ENCODE assay signal across 32 mouse cellular contexts in genomic region chr16:46104491-46104890, GRCm38 (mm10). TPM values are rescaled to one million over a fixed set of nuclear protein-coding genes. Genes with fewer than 3 reads are reported as not detected.
A peak's percentile ranks its signal among the peaks of the same experiment; 100 is the strongest.
DNase-seq lines count a peak whose midpoint lies in the region; ATAC-seq lines count a peak whose summit lies in the region.
"Had no signal": no experiment of that assay in that cellular context is flagged by ENCODE, and none has a peak within 500 bp of the region (broad histone marks: within the 10 kb centered on the region; RNA-seq: fewer than 3 reads in every experiment).

No protein-coding gene starts in this region.

- no peaks in the 10 kb centered on the region for H3K27me3 ChIP-seq in hindbrain, embryonic 14.5 days (ENCODE audit: control insufficient read depth, insufficient read depth, low read length)
- H3K27me3 ChIP-seq in forebrain, embryonic 10.5 days (ENCODE audit: poor library complexity, severe bottlenecking): no peaks in the 10 kb centered on the region
- H3K27me3 ChIP-seq: forebrain, embryonic 13.5 days; hindbrain, embryonic 15.5 days; intestine, embryonic 15.5 days; limb, embryonic 12.5 days; liver, embryonic 15.5 days; midbrain, embryonic 12.5 days had no signal

- no peak overlapping the region for H3K4me2 ChIP-seq in hindbrain, embryonic 14.5 days (replicated peaks)
- H3K4me2 ChIP-seq: forebrain, embryonic 13.5 days; hindbrain, embryonic 15.5 days; intestine, embryonic 15.5 days; limb, embryonic 12.5 days; liver, embryonic 15.5 days; lung, embryonic 14.5 days; midbrain, embryonic 12.5 days had no signal

- peak; percentile 57 for DNase-seq in CD4-positive helper T cell, adult 2 months (ENCODE audit: low read depth, low spot score)
- DNase-seq in CD4-positive, CD25-positive, alpha-beta regulatory T cell, adult 2 months (ENCODE audit: low read depth, low spot score): peak; percentile 58
- peak; percentile 74 for DNase-seq in naive thymus-derived CD4-positive, alpha-beta T cell, adult 2 months (ENCODE audit: low read depth)
- DNase-seq in thymus, postnatal 14 days: peak; percentile 73
- DNase-seq in cerebellum, postnatal 14 days: no peak
- DNase-seq in hindbrain, embryonic 14.5 days (ENCODE audit: low spot score): no peak
- no peak for DNase-seq in forebrain, embryonic 10.5 days (ENCODE audit: extremely low spot score, low spot score)
- DNase-seq: adrenal gland, postnatal 25 days; B cell, adult 2 months; cerebellum, adult 11-12 months; cerebellum, adult 9-11 months; gastrocnemius, postnatal 14 days; heart, postnatal 10 days; kidney, adult 2 months; kidney, postnatal 36 days; lung, embryonic 14.5 days; lung, postnatal 14 days; retina, postnatal 1 day; spleen, adult 18-20 months had no signal

- H3K9ac ChIP-seq in hindbrain, embryonic 14.5 days: no peak overlapping the region
- H3K9ac ChIP-seq: forebrain, embryonic 13.5 days; hindbrain, embryonic 15.5 days; intestine, embryonic 15.5 days; limb, embryonic 12.5 days; liver, embryonic 15.5 days; lung, embryonic 14.5 days; midbrain, embryonic 12.5 days had no signal

- 85% methylated on average over 9 of the region's 9 CpGs for WGBS in hindbrain, embryonic 14.5 days
- 84% methylated on average over 9 of the region's 9 CpGs for WGBS in forebrain, embryonic 10.5 days

- no peaks in the 10 kb centered on the region for H3K36me3 ChIP-seq in hindbrain, embryonic 14.5 days (replicated peaks; ENCODE audit: control insufficient read depth, insufficient read depth)
- no peaks in the 10 kb centered on the region for H3K36me3 ChIP-seq in forebrain, embryonic 10.5 days (replicated peaks)
- H3K36me3 ChIP-seq: heart, embryonic 10.5 days; hindbrain, embryonic 15.5 days; intestine, embryonic 15.5 days; limb, embryonic 12.5 days; liver, embryonic 15.5 days; midbrain, embryonic 12.5 days had no signal

- H3K9me3 ChIP-seq in hindbrain, embryonic 14.5 days (ENCODE audit: control insufficient read depth, low read length): no peaks in the 10 kb centered on the region
- no peaks in the 10 kb centered on the region for H3K9me3 ChIP-seq in forebrain, embryonic 10.5 days
- H3K9me3 ChIP-seq: forebrain, embryonic 13.5 days; heart, embryonic 10.5 days; hindbrain, embryonic 15.5 days; intestine, embryonic 15.5 days; limb, embryonic 12.5 days; liver, embryonic 15.5 days; midbrain, embryonic 12.5 days had no signal

- no peak overlapping the region for H3K27ac ChIP-seq in hindbrain, embryonic 14.5 days
- no peak overlapping the region for H3K27ac ChIP-seq in forebrain, embryonic 10.5 days
- H3K27ac ChIP-seq: forebrain, embryonic 13.5 days; heart, embryonic 10.5 days; hindbrain, embryonic 15.5 days; intestine, embryonic 15.5 days; layer of hippocampus, adult 2 months; left cerebral cortex, adult 2 months; limb, embryonic 12.5 days; liver, embryonic 15.5 days; midbrain, embryonic 12.5 days had no signal

- no peak for ATAC-seq in hindbrain, embryonic 14.5 days (ENCODE audit: low FRiP score)
- ATAC-seq: forebrain, embryonic 13.5 days; intestine, embryonic 15.5 days had no signal

- H3K4me3 ChIP-seq in hindbrain, embryonic 14.5 days (replicated peaks; ENCODE audit: low read length): no peak overlapping the region
- no peak overlapping the region for H3K4me3 ChIP-seq in forebrain, embryonic 10.5 days
- H3K4me3 ChIP-seq: erythroblast, embryonic 14.5 days; forebrain, embryonic 13.5 days; heart, embryonic 10.5 days; hindbrain, embryonic 15.5 days; intestine, embryonic 15.5 days; layer of hippocampus, adult 2 months; left cerebral cortex, adult 2 months; limb, embryonic 12.5 days; liver, embryonic 15.5 days; midbrain, embryonic 12.5 days had no signal

- H3K4me1 ChIP-seq in hindbrain, embryonic 14.5 days (replicated peaks; ENCODE audit: control insufficient read depth, insufficient read depth, low read length): no peaks in the 10 kb centered on the region
- 0 out of 2 replicates have a peak, but pooled peaks cover 4% of the 10 kb centered on the region for H3K4me1 ChIP-seq in forebrain, embryonic 10.5 days
- H3K4me1 ChIP-seq: forebrain, embryonic 13.5 days; heart, embryonic 10.5 days; hindbrain, embryonic 15.5 days; intestine, embryonic 15.5 days; limb, embryonic 12.5 days; liver, embryonic 15.5 days; midbrain, embryonic 12.5 days had no signal

RNA-seq across cellular contexts. Expression of gene Cd96, which starts 15.6 kb away (rescaled TPM):
- polyA plus RNA-seq in hindbrain, embryonic 14.5 days (2014; fragmentation: Nextera tagmentation; extraction: Ambion mirVana): 0.09 TPM in 1 of 2 replicates, not detected in the other
- polyA plus RNA-seq in forebrain, embryonic 10.5 days (2016; fragmentation: Nextera tagmentation; extraction: Ambion mirVana): not detected in 2 replicates
- polyA plus RNA-seq: cortical plate, adult 2 months; erythroblast, embryonic 14.5 days; forebrain, embryonic 13.5 days; heart, embryonic 10.5 days; hindbrain, embryonic 15.5 days; kidney, embryonic 16.5 days; limb, embryonic 12.5 days; liver, adult 2 months; lung, embryonic 14.5 days; midbrain, embryonic 12.5 days had no signal

RNA-seq across cellular contexts. Expression of gene Gm4737, which starts 50.4 kb away (rescaled TPM):
- 3.0 and 3.3 TPM in 2 replicates for polyA plus RNA-seq in hindbrain, embryonic 14.5 days (2014; fragmentation: Nextera tagmentation; extraction: Ambion mirVana)
- 3.9 and 4.5 TPM in 2 replicates for polyA plus RNA-seq in forebrain, embryonic 10.5 days (2016; fragmentation: Nextera tagmentation; extraction: Ambion mirVana)

Comparison
In these comparisons a context has a peak if more than half of its experiments do, and no peak if none do; other contexts are left out.
1. DNase-seq: peak in CD4-positive helper T cell, adult 2 months (single experiment), CD4-positive, CD25-positive, alpha-beta regulatory T cell, adult 2 months (single experiment), naive thymus-derived CD4-positive, alpha-beta T cell, adult 2 months (single experiment) and thymus, postnatal 14 days (single experiment); none in cerebellum, postnatal 14 days (0 of 2), hindbrain, embryonic 14.5 days (single experiment) and forebrain, embryonic 10.5 days (single experiment).